Mouse (Mus musculus): ENCODE data around the gene Jpt1.
"Not testable (repeated sequence)": the region's sequence is repeated elsewhere in the genome, so short reads cannot be mapped to it uniquely, and the experiment has no call there.

The Jpt1 gene

DNA sequence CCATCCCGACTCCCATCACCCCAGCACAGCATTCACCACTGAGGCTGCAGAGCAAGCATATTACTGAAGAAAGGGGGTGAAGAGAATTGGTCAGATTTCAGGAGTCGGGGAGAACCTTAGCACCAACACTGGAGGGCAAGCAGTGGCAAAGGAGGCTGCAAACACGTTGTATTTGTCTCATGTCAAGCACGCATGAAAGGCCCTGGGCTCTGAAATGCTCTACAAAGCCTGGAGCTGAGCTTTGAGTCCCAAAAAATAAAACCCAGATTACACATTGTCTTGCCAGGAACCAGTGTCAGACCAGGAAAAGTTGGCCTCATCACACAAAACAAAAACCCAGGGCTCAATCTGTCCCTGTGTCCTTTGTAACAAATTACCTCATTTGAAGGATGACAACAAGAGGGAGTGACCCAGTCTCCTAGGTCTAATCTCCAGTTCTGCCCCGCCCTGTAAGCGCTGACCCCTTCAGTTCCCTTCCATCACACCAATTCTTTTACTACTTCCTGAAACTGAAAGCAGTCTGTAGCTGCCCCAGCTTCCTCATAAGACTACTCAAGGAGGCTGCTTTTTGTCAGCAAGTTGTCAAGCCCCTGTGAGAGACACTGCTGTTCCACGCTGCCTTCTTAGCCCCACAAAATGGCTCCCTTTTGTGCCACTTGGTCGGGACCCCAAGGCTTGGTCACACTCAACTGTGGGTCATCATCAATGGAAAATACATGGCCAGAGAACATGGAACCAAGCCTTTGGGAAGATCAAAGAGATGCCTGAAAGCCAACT is 1.6 kb downstream of the Jpt1 start:
- ATAC-seq (ENCODE audit: insufficient number of reproducible peaks, low FRiP score, low TSS enrichment), result no peak

- no peak for ATAC-seq (ENCODE audit: insufficient number of reproducible peaks, low FRiP score, low TSS enrichment)
Observed at GRCm38 (mm10) chr11:115512004-115512403, 2.2 kb downstream of the Jpt1 start.

DNA sequence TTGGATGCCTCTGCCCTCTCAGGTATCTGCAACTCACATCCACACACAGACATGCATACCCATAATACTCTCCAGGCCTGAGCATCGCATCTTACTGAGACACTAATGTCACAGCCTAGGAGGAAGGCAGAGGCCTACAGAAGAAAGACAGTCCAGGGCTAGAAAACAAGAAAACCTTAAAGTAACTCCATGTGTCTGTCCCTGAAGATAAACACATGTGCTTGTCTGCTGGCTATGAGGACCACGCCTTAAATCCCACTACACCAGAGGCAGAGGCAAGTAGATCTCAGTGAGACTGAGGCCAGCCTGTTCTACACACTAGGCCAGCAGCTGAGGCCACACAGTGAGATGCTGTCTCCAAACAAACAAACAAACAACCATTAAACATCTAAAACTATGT is 3.1 kb downstream of the Jpt1 start:
- ATAC-seq (ENCODE audit: insufficient number of reproducible peaks, low FRiP score, low TSS enrichment), result no peak

DNA sequence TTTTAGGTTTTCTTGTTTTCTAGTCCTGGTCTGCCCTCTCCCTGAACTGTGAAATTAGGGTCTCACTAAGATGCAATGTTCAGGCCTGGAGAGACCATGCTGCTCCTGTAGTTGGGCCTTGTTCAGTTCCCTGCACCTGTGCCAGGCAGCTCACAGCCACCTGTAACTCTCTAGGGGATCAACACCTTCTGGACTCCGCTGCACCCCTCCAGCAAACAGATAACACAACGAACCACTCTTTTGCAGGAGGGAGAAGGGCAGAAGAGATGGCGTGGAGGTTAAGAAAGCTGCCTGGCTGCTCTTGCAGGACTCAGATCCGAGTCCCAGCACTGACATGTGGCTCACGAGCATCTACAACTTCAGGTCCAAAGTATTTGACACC is 3.7 kb downstream of the Jpt1 start:
- ATAC-seq (ENCODE audit: insufficient number of reproducible peaks, low FRiP score, low TSS enrichment), result no peak

- no peak for ATAC-seq (ENCODE audit: insufficient number of reproducible peaks, low FRiP score, low TSS enrichment)
Observed at GRCm38 (mm10) chr11:115509773-115510506, 4.2 kb downstream of the Jpt1 start.

DNA sequence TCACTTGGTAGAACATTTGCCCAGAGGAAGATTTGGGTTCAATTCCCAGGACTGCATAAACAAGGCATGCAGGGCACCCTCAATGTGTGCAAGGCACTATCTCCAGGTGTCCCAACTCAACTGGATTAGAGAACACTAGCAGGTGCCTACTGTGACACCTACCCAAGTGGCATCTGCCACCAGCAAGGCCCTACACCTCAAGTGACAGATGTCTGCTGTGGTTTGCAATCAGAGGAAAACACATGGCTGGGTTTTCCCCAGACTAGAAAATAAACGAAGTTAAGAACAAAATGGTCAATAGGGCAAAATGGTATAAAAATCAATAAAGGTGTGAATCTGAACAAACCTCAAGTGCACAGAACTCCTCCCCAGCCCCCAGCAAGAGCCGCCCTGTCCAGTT is 6.1 kb downstream of the Jpt1 start:
- ATAC-seq (ENCODE audit: insufficient number of reproducible peaks, low FRiP score, low TSS enrichment), result no peak

- no peak for ATAC-seq (ENCODE audit: insufficient number of reproducible peaks, low FRiP score, low TSS enrichment)
Observed at GRCm38 (mm10) chr11:115506586-115506985, 7.6 kb downstream of the Jpt1 start.

DNA sequence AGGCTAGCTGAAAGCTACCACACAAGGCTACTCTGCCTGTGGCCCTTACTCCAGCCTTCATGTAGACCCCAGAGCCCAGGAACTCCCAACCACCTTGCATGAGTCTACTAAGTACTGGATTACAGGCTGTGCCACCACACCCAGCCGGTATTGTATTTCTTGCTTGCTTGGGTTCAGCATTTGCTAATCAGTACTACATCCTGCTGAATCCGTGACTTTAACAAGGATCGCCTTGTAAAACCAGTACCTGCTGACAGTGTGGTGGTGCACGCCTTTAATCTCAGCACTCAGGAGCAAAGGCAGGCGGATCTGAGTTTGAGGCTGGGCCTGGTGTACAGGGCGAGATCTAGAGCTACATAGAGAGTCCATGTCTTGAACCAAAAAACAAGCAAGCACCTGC is 11.6 kb downstream of the Jpt1 start:
- no peak for ATAC-seq (ENCODE audit: insufficient number of reproducible peaks, low FRiP score, low TSS enrichment)

GRCm38 (mm10) chr11:115496559-115496958 is 17.6 kb downstream of the Jpt1 start:
- not testable (repeated sequence) for ATAC-seq (ENCODE audit: insufficient number of reproducible peaks, low FRiP score, low TSS enrichment)

DNA sequence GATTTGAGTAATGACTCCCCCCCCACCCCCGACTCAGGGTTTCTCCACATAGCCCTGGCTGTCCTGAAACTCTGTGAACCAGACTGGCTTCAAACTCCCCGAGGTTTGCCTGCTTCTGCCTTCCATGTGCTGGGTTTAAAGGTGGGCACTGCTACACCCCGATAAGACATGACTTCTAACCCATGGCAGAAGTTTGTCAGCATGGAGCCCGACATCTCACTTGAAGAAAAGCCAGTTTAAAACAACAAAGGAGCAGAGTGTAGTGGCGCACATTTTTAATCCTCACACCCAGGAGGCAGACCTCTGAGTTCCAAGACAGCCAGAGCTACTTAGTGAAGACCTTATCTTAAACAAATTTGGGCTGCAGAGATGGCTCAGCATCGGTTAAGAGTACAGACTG is 21.8 kb downstream of the Jpt1 start:
- no peak for ATAC-seq (ENCODE audit: insufficient number of reproducible peaks, low FRiP score, low TSS enrichment)

GRCm38 (mm10) chr11:115491356-115492083 is 22.7 kb downstream of the Jpt1 start, which contains the start of gene Nt5c:
Gene Nt5c (minus strand): TSS chr11:115491862.
- peak; percentile 88 for ATAC-seq (ENCODE audit: insufficient number of reproducible peaks, low FRiP score, low TSS enrichment)

GRCm38 (mm10) chr11:115490441-115491355 is 23.5 kb downstream of the Jpt1 start:
- ATAC-seq (ENCODE audit: insufficient number of reproducible peaks, low FRiP score, low TSS enrichment), result no peak

DNA sequence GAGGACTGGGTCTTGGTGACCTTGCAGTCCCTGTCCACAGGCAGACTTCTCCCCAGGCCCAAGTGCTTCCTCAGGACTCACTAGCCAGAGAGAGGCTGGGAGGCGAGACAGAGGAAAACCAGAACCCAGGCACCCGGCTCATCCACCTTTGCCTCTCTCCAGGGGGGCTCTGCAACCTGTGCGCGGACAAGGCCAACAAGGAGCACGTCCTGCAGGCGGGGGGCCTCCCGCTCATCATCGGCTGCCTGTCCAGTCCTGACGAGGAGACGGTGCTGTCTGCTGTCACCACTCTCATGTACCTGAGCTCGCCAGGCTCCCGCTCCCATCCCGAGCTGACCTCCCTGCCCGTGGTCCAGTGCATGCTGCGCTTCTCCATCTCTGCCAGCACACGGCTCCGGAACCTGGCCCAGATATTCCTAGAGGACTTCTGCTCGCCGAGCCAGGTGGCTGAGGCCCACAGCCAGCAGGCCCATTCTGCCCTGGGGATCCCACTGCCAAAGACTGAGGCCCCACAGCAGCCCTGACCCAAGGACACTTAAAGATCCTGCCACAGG is 25.6 kb downstream of the Jpt1 start:
- ATAC-seq (ENCODE audit: insufficient number of reproducible peaks, low FRiP score, low TSS enrichment), result peak; percentile 41; the same call in 1 of the 2 replicates

GRCm38 (mm10) chr11:115485155-115485554 is 29.0 kb downstream of the Jpt1 start:
- no peak for ATAC-seq (ENCODE audit: insufficient number of reproducible peaks, low FRiP score, low TSS enrichment)

- ATAC-seq (ENCODE audit: insufficient number of reproducible peaks, low FRiP score, low TSS enrichment), result no peak
Observed at GRCm38 (mm10) chr11:115483726-115484125, 30.5 kb downstream of the Jpt1 start.

DNA sequence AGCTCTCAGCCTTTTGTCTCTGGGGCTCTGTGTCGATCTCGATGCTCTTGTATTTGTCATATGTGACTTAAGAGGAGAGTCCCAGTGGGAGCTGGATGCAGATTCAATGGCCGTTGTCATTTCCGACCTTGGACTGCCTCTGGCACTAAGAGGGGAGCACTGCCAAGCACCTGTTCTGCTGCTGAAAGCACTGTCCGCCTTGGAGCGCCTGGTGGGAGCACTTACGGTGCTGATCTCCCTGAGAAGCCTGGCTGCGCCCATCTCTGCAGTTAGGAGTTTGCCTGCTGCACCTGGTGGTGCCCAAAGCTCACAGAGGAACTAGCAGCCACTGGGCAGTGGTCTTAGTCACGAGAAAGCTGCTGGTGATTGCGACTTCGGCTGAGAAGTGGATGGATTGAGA is 30.9 kb downstream of the Jpt1 start:
- ATAC-seq (ENCODE audit: insufficient number of reproducible peaks, low FRiP score, low TSS enrichment), result no peak

GRCm38 (mm10) chr11:115481553-115482259 is 32.5 kb downstream of the Jpt1 start:
- no peak for ATAC-seq (ENCODE audit: insufficient number of reproducible peaks, low FRiP score, low TSS enrichment)

- ATAC-seq (ENCODE audit: insufficient number of reproducible peaks, low FRiP score, low TSS enrichment), result no peak
Observed at GRCm38 (mm10) chr11:115478296-115478938, 35.8 kb downstream of the Jpt1 start.

DNA sequence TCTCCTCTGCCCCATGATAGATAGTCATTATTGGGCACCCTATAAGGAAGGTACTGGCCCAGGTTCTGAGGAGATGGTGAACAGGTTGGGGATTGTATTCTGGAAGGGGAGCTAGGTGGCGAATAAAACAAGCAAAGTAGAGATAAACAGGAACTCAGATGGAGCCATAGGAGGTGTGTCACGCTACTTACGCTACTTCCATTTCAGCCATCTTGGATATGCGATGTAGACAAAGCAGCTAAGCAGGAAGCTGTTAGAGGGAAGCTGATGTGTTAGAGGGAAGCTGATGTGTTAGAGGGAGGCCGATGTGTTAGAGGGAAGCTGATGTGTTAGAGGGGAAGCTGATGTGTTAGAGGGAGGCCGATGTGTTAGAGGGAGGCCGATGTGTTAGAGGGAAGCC is 36.8 kb downstream of the Jpt1 start:
- not testable (repeated sequence) for ATAC-seq (ENCODE audit: insufficient number of reproducible peaks, low FRiP score, low TSS enrichment)

All from cerebellum, adult (tissue).